Mouse (Mus musculus): ENCODE measurements around the gene Tomm20.
"Not testable (repeated sequence)": the region's sequence is repeated elsewhere in the genome, so short reads cannot be mapped to it uniquely, and the experiment has no call there.

Gene Tomm20

DNA sequence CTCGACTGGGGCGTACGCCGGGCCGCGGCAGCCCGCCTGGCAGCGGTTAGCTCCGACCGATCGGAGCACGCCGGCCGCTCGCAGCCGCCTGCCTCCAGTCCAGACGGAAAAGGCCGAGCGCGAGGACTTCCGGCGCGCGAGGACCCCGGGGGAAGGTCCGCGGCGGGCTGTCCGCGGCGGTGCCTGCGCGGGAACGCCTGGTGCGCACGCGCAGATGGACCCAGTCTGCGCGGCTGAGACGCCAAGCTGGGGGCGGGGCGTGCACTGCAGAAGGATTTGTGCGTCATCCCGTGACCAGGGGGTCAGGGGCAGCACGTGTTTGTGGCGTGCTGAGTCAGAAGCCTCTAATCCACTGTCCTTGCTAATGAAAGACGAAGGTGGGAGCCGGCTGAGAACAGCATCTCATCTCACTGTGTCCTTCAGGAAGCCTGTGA, at the start of gene Tomm20:
Gene Tomm20, minus strand, starts transcription at position 115 of the 434 bp plus-strand sequence.
- DNase-seq (ENCODE audit: low read depth, low spot score), result peak; percentile 88

GRCm38 (mm10) chr8:126994506-126994905, 48.9 kb upstream of the Tomm20 start:
- DNase-seq (ENCODE audit: low read depth, low spot score), result no peak

DNA sequence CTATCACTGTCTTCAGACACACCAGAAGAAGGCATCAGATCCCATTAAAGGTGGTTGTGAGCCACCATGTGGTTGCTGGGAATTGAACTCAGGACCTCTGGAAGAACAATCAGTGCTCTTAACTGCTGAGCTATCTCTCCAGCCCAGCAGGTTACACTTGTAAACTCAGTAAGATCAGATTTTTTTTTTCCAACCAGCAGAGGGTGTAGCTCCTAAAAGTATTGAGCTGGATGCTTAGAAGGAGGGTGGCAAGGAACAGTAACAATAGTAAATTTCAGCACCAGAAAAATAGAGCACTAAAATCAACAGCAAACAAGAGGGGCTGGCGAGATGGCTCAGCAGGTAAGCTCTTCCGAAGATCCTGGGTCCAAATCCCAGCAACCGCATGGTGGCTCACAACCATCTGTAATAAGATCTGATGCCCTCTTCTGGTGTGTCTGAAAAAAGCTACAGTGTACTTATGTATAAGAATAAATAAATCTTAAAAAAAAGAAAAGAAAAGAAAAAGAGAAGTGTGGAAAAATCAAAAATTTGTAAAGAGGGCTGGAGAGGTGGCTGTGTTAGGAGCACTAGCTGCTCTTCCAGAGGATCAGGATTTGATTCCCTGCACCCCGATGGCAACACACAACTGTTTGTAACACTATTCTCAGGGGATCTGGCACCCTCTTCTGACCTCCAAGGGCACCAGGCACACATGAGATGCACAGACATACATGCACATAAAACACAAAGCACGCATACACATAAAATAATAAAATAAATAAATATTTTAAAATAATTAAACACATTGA, 43.9 kb upstream of the Tomm20 start:
- DNase-seq (ENCODE audit: low read depth, low spot score), result no peak

GRCm38 (mm10) chr8:126988346-126989006, 42.8 kb upstream of the Tomm20 start:
- no peak for DNase-seq (ENCODE audit: low read depth, low spot score)

- no peak for DNase-seq (ENCODE audit: low read depth, low spot score)
Observed at GRCm38 (mm10) chr8:126986495-126986894, 40.9 kb upstream of the Tomm20 start.

GRCm38 (mm10) chr8:126980046-126980445, 34.4 kb upstream of the Tomm20 start:
- DNase-seq (ENCODE audit: low read depth, low spot score), result no peak

GRCm38 (mm10) chr8:126979091-126979920, 33.7 kb upstream of the Tomm20 start:
- no peak for DNase-seq (ENCODE audit: low read depth, low spot score)

DNA sequence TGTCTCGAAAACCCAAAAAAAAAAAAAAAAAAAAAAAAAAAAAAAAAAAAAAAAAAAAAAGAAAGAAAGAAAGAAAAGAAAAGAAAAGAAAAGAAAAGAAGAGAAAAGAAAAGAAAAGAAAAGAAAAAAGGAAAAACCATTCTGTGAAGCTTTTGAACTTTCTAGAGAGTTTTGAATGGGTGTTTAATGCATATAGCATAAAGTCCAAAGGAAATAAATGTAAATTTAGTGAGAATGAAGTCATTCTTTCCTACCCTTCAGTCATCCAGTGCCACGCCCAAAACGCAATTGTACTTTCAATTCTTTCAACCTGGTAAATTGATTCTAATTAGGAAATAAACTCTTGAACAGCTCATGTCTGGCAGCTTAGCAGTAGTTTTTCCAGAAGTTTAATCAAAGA, 32.9 kb upstream of the Tomm20 start:
- DNase-seq (ENCODE audit: low read depth, low spot score), result not testable (repeated sequence)

GRCm38 (mm10) chr8:126978028-126978427, 32.4 kb upstream of the Tomm20 start:
- DNase-seq (ENCODE audit: low read depth, low spot score), result no peak

- no peak for DNase-seq (ENCODE audit: low read depth, low spot score)
Observed at GRCm38 (mm10) chr8:126976608-126977348, 31.1 kb upstream of the Tomm20 start.

GRCm38 (mm10) chr8:126975706-126976105, 30.1 kb upstream of the Tomm20 start:
- no peak for DNase-seq (ENCODE audit: low read depth, low spot score)

DNA sequence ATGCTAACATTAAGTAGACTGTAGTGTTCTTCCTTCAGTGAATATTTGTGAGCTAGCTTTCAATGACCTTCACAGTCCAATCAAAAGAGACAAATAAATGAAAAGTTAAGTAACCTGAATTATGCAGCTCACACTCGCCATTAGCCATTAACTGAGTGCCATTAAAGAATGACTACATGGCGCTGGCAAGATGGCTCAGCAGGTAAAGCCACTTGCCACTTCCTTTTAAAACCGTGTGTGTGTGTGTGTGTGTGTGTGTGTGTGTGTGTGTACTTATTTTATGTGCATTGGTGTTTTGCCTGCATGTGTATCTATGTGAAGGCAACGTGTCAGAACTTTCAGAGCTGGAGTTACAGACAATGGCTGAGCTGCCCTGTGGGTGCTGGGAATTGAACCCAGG, 28.9 kb upstream of the Tomm20 start:
- no peak for DNase-seq (ENCODE audit: low read depth, low spot score)

- no peak for DNase-seq (ENCODE audit: low read depth, low spot score)
Observed at GRCm38 (mm10) chr8:126973686-126974265, 28.1 kb upstream of the Tomm20 start.

GRCm38 (mm10) chr8:126972649-126973048, 27.0 kb upstream of the Tomm20 start:
- DNase-seq (ENCODE audit: low read depth, low spot score), result no peak

DNA sequence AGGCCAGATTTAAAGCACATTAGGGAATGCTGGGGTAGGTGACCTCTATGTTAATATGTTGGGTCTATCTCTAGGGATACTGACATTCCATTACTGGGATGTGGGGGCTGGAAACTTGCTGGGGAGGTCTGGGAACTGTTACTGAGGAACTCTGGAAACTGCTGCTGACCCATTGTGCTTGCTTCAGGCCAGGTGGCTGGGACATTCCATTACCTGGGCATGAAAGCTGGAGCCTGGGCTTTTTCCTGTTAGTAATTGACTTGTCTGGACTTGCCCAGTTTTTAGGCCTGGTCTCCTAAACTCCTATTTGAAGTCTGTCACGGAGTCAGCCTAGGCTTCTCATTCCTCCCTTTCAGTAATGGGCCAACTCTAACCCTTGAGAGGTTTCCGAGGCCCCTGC, 26.5 kb upstream of the Tomm20 start:
- no peak for DNase-seq (ENCODE audit: low read depth, low spot score)

- DNase-seq (ENCODE audit: low read depth, low spot score), result no peak
Observed at GRCm38 (mm10) chr8:126971314-126971664, 25.6 kb upstream of the Tomm20 start.

DNA sequence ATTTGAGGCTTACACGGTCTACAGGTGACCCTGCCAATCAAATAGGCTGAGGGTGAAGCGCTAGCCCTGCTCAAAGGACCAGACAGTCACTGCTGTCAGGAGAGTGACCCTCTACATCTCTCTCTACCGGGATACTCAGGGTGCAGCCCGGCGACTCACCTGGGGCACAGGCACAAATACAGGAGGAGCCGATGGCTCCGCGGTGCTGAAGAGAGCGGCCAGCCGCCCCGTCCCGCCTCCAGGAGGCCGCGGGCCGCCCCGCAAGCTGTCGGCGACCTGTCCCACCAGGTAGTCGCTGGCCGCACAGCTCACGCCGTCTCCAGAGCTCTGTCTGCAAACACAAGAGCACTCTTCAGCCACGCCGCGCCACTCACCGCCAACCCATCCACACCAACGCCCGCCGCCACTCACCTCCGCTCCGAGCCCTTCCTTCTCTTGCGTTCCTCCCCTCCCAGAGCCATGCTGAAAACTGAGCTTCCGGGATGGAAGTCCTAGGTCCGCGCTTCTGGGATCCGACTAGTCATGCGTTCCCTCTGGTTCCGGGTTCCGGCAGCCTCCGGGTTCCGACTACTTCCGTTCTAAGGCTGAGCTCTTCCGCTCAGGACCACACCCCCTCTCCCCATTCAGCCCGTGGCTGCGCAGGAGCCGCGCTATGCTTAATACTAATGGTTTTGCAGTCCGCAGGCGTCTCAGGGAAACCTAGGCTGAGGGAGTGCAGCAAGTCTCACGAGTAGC, 25.1 kb upstream of the Tomm20 start, which contains the start of gene Rbm34:
Gene Rbm34, minus strand, starts transcription at position 493 of the 735 bp plus-strand sequence.
- peak; percentile 89 for DNase-seq (ENCODE audit: low read depth, low spot score)

DNA sequence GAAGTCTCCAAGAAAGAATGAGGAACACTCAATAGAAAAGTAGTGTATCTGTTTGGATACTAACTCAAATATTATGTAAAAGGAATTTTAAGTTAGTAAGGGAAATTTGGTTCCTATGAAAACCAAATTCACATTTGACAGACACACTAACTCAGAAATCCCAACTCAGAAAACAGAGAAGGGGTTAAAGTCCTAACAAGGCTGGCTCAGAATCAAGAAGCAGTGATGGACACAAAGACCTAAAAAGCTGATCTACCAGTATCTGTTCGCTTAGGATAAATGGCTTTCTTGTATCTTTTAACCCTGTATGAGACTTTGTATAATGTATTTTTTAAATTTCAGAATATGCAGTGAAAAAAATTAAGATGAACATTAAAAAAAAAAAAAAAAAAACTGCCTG, 23.9 kb upstream of the Tomm20 start:
- no peak for DNase-seq (ENCODE audit: low read depth, low spot score)

GRCm38 (mm10) chr8:126968107-126968506, 22.5 kb upstream of the Tomm20 start:
- DNase-seq (ENCODE audit: low read depth, low spot score), result no peak

DNA sequence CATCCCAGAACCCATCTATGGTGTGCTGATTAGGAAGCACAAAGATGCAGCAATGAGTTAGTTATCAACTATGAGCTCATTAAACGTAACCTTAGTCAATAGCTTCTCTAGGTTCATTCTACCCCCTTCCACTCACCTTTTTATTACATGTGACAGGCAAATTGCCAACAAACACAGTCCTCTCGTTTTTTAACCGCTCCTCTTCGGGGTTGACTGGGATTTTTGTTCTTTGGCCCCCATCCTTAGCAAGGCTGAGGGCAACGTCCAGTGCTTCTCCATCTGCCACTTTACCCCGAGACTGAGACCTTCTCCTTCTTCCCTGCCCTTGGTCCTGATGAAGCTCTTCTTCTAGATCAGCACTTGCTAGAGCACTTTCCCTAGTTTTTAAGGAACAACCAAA, 19.6 kb upstream of the Tomm20 start:
- DNase-seq (ENCODE audit: low read depth, low spot score), result no peak

Measured in brain, embryonic 18.5 days (tissue).